Mouse (Mus musculus) lung, embryonic 15.5 days (tissue): ENCODE measurements around the gene Sept8. TPM values are rescaled to one million over a fixed set of nuclear protein-coding genes. Genes with fewer than 3 reads are reported as not detected.
"Not testable (repeated sequence)": the region's sequence is repeated elsewhere in the genome, so short reads cannot be mapped to it uniquely, and the experiment has no call there.

Experiments
- ATAC-seq: fragments of 200-750 bp; cut with Nextera tagmentation; 2 replicates; pipeline ENCODE4 v1.8.0; 2017; ENCODE audit warnings: moderate number of reproducible peaks, borderline replicate concordance; ENCODE audit not compliant: low FRiP score, low TSS enrichment; ENCODE audit errors: extremely low read depth
- H3K27ac ChIP-seq: fragments of 300-500 bp; sonication (generic); 2 replicates; pipeline ENCODE4 v1.5.1; 2015; ENCODE audit warnings: moderate library complexity, mild to moderate bottlenecking, inconsistent platforms
- H3K27me3 ChIP-seq: fragments of 300-500 bp; sonication (generic); 2 replicates; pipeline ENCODE4 v1.6.1; 2015; ENCODE audit warnings: inconsistent platforms
- H3K36me3 ChIP-seq: fragments of 300-500 bp; sonication (generic); 2 replicates; pipeline ENCODE4 v1.6.1; 2015; ENCODE audit warnings: inconsistent platforms
- H3K4me1 ChIP-seq: fragments of 300-500 bp; sonication (generic); 2 replicates; pipeline ENCODE4 v1.6.1; 2015; ENCODE audit warnings: inconsistent platforms
- H3K4me2 ChIP-seq: fragments of 300-500 bp; sonication (generic); 2 replicates; pipeline ENCODE4 v1.6.1; 2015; ENCODE audit warnings: inconsistent platforms, mild to moderate bottlenecking, moderate library complexity
- H3K4me3 ChIP-seq: fragments of 300-500 bp; sonication (generic); 2 replicates; pipeline ENCODE4 v1.5.1; 2015; ENCODE audit warnings: mild to moderate bottlenecking, inconsistent platforms
- H3K9ac ChIP-seq: fragments of 300-500 bp; sonication (generic); 2 replicates; pipeline ENCODE4 v1.6.1; 2015; ENCODE audit warnings: inconsistent platforms
- H3K9me3 ChIP-seq: fragments of 300-500 bp; sonication (generic); 2 replicates; pipeline ENCODE4 v1.6.1; 2016; ENCODE audit warnings: inconsistent platforms
- WGBS: fragments of 180-500 bp; shearing (Covaris S2); methylation state at CpG from one replicate; pipeline ENCODE4 v1.1.7; 2015; 5-methylcytosine and 5-hydroxymethylcytosine counted together
- polyA plus RNA-seq: library from polyadenylated mRNA; unstranded; fragments of >200 nt; fragmentation: Nextera tagmentation; extraction: Ambion mirVana; gene quantifications from 2 replicates; pipeline ENCODE4 v1.2.1, GENCODE M21; 2015

Sept8 gene
- polyA plus RNA-seq, 1 experiment from 2014 or later: 25.1 TPM

DNA sequence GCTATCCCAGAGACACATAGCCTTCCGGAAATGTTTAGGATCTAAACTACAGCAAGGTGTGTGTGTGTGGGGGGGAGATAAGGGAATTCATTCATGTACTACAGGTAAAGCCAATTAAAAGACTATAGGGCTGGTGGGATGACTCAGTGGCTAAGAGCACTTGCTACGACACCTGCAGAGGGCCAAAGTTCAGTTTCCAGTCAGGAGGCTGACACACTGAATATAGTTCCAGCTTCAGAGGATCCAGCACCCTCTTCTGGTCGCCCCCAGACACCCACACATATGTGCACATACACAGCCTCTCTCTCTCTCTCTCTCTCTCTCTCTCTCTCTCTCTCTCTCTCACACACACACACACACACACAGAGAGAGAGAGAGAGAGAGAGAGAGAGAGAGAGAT is 38.9 kb downstream of the Sept8 start:
- not testable (repeated sequence) for H3K9ac ChIP-seq, H3K27ac ChIP-seq, H3K4me3 ChIP-seq, H3K4me2 ChIP-seq, H3K36me3 ChIP-seq, H3K27me3 ChIP-seq, H3K9me3 ChIP-seq, H3K4me1 ChIP-seq, ATAC-seq
- 86% methylated on average over 1 of the region's 3 CpGs for WGBS

DNA sequence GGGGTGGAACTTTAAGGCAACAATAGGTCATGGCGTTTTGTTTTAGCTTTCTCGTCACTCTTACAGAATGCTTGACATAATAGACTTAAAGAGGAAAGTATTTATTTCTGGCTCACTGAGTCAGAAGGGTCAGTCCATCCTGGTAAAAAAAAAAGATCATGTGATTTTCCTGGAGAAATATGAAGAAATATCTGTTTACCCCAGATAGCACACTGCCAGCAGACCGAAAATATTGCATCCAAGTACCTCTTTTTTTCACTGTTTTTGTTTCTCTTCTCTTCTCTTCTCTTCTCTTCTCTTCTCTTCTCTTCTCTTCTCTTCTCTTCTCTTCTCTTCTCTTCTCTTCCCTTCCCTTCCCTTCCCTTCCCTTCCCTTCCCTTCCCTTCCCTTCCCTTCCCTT is 40.9 kb downstream of the Sept8 start:
- not testable (repeated sequence) for H3K27ac ChIP-seq, H3K4me2 ChIP-seq, H3K4me3 ChIP-seq, H3K9me3 ChIP-seq, H3K27me3 ChIP-seq, ATAC-seq, H3K36me3 ChIP-seq, H3K9ac ChIP-seq, H3K4me1 ChIP-seq
- WGBS: 82% methylated on average over 1 of the region's 3 CpGs

DNA sequence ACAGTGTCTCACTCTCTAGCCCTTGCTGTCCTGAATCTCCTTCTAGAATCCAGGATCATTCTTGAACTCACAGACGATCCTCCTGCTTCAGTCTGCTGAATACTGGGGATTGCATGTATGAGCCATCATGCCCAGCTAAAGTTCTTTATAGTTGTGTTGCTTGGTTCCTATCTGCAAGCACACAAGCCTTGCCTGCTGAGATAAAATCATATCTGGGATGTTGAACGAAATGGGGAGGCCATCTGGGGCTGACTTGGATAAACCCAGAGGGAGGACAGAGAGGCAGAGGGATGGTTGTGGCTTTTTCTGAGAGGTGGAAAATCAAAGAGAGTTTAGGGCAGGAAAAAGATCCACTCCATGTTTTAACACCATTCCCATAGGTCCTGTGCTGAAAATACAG is 42.9 kb downstream of the Sept8 start:
- H3K4me3 ChIP-seq: no peak overlapping the region
- 75% methylated on average over 2 of the region's 2 CpGs for WGBS
- H3K27ac ChIP-seq: no peak overlapping the region
- no peaks in the 10 kb centered on the region for H3K27me3 ChIP-seq
- H3K4me1 ChIP-seq: peaks cover 5% of the 10 kb centered on the region
- no peaks in the 10 kb centered on the region for H3K36me3 ChIP-seq
- H3K9ac ChIP-seq: no peak overlapping the region
- H3K9me3 ChIP-seq: no peaks in the 10 kb centered on the region
- ATAC-seq: no peak
- no peak overlapping the region for H3K4me2 ChIP-seq

DNA sequence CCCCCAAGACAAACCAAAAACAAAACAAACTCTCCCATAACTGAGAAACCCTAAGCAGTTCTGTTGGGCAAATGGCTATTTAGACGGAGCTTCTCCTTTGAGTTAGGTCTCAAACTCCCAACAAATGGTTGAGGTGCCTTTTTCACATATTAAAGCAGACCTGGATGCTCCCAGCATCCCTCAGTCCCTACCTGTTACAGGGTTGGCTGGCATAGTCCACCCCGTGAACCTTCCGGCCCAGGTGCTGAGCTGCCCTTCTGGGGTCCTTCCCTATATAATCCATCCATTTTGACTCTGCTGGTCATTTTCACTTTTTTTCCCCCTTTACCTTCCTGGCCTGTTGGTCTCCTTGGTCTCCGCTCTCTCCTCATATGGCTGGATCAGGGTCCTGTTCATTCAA is 47.6 kb downstream of the Sept8 start:
- H3K36me3 ChIP-seq: 0 out of 2 replicates have a peak, but pooled peaks cover 3% of the 10 kb centered on the region
- WGBS: 72% methylated on average over 4 of the region's 4 CpGs
- no peaks in the 10 kb centered on the region for H3K27me3 ChIP-seq
- H3K9ac ChIP-seq: 0 out of 2 replicates have a peak overlapping the region, but pooled peaks have one; percentile 80
- H3K9me3 ChIP-seq: no peaks in the 10 kb centered on the region
- H3K4me2 ChIP-seq: peak overlapping the region; percentile 85
- no peak overlapping the region for H3K27ac ChIP-seq
- peak overlapping the region; percentile 97 for H3K4me3 ChIP-seq
- 0 out of 2 replicates have a peak, but pooled peaks have one; percentile 6 for ATAC-seq
- H3K4me1 ChIP-seq: peaks cover 14% of the 10 kb centered on the region

DNA sequence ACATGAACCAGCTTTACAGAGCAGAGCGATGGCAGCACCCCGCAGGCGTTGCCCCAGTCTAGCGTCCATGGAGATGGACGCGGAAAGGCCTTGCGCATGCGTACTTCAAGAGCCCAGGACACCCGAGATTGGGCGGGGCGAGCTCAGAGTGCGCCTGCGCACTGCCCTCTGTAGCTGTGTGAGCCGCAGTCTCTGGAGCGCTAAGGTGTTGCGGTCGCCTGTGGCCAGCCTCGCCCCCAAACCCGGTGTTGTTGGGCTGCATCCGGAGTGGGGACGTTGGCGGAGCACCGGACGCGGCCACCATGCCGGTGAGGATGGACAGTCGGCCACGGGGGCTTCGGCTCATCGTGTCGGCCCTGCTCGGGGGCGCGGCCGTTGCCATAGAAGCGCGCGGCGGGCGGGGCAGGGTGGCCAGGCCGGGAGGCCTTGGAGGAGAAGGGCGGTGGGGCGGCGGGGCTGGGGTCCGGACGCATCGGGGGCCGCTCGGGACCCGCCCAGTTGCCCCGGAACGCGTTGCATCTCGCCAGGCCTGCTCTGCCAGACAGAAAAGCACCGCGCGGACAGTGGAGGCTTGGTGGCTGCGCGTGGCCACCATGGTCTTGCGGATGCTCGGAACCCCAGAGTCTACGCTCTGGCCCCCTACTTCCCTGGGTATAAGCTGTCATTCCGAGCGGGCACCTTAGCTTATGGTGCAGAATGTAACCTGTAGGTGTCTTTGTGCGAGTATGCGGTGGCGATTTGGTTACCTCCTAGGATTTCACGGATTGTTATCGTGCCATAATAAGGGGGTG is 48.4 kb downstream of the Sept8 start, which contains the start of gene Kif3a:
Kif3a (plus strand) TSS at position 156 of the 791 bp plus-strand sequence.
- Histone ChIP-seq H3K4me2 (peak within 1 kb of the TSS; percentile 85), H3K4me1 (peaks cover 14% of the 10 kb centered on the region), H3K9me3 (no peaks in the 10 kb centered on the region), H3K27me3 (no peaks in the 10 kb centered on the region), H3K9ac (peak within 1 kb of the TSS; percentile 80), H3K36me3 (0 out of 2 replicates have a peak, but pooled peaks cover 3% of the 10 kb centered on the region), H3K4me3 (peak within 1 kb of the TSS; percentile 97), H3K27ac (peak within 1 kb of the TSS; percentile 72)
- under 1% methylated on average over 69 of the region's 69 CpGs for WGBS
- ATAC-seq: peak; percentile 97

DNA sequence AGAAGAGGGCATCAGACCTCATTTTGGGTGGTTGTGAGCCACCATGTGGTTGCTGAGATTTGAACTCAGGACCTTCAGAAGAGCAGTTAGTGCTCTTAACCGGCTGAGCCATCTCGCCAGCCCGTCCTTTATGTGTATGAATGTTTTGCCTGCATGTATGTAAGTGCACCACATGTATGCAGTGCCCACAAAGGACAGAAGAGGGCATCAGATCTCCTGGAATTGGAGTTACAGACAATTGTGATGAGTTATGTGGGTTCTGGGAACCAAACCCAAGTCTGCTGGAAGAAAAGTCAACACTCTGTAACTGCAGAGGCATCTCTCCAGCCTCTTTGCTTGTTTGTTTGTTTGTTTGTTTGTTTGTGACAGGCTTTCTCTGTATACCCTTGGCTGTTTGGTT is 61.5 kb downstream of the Sept8 start:
- WGBS: 95% methylated on average over 3 of the region's 3 CpGs
- Histone ChIP-seq H3K27me3 (no peaks in the 10 kb centered on the region), H3K27ac (no peak overlapping the region), H3K4me3 (no peak overlapping the region), H3K9ac (no peak overlapping the region), H3K4me1 (no peaks in the 10 kb centered on the region), H3K4me2 (no peak overlapping the region), H3K36me3 (peaks cover 37% of the 10 kb centered on the region), H3K9me3 (no peaks in the 10 kb centered on the region)
- no peak for ATAC-seq

DNA sequence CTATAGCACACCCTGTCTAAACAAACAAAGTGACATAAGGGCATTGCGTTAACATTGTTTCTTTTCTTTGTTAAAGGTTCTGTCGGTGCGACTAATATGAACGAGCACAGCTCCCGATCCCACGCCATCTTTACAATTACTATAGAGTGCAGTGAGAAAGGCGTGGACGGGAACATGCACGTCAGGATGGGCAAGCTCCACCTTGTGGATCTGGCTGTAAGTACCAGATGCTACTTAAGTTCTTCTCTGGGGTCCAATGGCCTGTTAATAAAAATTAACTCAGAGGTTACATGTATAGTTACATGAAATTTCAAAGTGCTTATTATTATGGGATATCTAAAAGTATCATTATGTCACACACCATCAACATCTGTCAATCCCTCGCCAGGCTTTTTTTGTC is 64.1 kb downstream of the Sept8 start:
- Histone ChIP-seq H3K9ac (no peak overlapping the region), H3K4me3 (no peak overlapping the region), H3K4me1 (no peaks in the 10 kb centered on the region), H3K9me3 (no peaks in the 10 kb centered on the region), H3K4me2 (no peak overlapping the region), H3K27me3 (no peaks in the 10 kb centered on the region), H3K36me3 (peaks cover 44% of the 10 kb centered on the region), H3K27ac (no peak overlapping the region)
- no peak for ATAC-seq
- 75% methylated on average over 10 of the region's 10 CpGs for WGBS

DNA sequence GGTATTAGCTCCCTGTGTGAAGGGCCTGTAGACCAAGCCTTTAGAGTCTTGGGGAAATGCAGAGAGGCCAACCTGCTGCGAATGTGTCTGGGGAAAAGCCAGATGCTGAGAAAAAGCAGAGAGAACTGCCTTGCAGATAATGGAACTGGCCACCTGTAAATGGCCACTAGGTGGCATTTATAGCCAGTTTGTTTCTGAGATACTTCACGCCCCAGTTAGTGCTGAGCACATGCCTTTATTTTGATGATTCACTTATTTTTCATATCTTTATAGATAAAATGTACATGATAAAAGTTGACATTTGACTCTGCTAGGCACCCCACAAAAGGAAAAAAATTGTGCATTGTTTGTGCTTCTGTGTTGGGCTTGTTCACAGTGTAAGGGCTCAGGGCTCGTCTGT is 65.8 kb downstream of the Sept8 start:
- Histone ChIP-seq H3K27me3 (no peaks in the 10 kb centered on the region), H3K4me3 (no peak overlapping the region), H3K27ac (no peak overlapping the region), H3K9ac (no peak overlapping the region), H3K36me3 (peaks cover 39% of the 10 kb centered on the region), H3K4me1 (no peaks in the 10 kb centered on the region), H3K4me2 (no peak overlapping the region), H3K9me3 (no peaks in the 10 kb centered on the region)
- no peak for ATAC-seq
- 59% methylated on average over 3 of the region's 3 CpGs for WGBS

DNA sequence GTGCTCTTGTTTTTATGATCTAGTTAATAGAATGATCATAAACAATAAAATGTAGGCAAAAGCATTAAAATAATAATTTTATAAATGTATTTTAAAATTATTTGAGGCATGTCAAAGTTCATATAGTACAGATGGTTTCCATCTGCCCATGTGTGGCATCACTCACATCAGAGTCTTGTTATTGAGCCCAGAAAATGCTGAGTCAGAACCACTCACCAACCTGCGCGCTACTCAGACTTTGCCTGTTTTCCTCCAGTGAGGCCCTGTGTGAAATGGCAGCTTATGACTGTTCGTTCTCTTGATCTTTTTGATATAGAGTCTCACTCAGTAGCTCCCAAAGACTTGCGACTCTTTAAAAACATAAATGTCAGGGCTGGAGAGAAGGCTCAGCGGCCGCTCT is 66.5 kb downstream of the Sept8 start:
- H3K4me1 ChIP-seq: no peaks in the 10 kb centered on the region
- H3K4me2 ChIP-seq: no peak overlapping the region
- H3K36me3 ChIP-seq: peaks cover 36% of the 10 kb centered on the region
- no peaks in the 10 kb centered on the region for H3K9me3 ChIP-seq
- H3K4me3 ChIP-seq: no peak overlapping the region
- no peak overlapping the region for H3K27ac ChIP-seq
- 94% methylated on average over 6 of the region's 6 CpGs for WGBS
- no peak overlapping the region for H3K9ac ChIP-seq
- no peaks in the 10 kb centered on the region for H3K27me3 ChIP-seq
- ATAC-seq: no peak

DNA sequence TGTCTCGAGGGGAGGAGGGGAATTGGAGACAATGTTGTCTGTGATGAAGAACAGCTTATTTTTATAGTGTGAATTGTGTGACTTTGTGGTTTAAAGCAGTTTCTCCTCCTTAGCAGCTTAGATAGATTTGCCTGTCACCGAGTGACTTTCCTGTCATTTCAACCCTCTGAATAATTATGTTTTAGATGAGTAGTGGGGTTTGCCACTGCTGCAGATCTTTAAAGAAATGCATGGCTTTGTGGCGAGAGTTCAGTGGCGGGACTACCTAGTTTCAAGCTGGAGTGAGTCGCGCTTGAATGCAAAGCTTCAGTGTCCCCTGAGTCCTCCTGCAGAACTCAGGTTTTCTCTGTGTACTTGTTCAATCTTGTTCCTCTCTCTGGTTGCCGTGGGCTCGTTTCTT is 69.2 kb downstream of the Sept8 start:
- no peak overlapping the region for H3K27ac ChIP-seq
- no peak for ATAC-seq
- no peaks in the 10 kb centered on the region for H3K4me1 ChIP-seq
- no peaks in the 10 kb centered on the region for H3K9me3 ChIP-seq
- 84% methylated on average over 8 of the region's 8 CpGs for WGBS
- H3K4me3 ChIP-seq: no peak overlapping the region
- H3K9ac ChIP-seq: no peak overlapping the region
- H3K36me3 ChIP-seq: peaks cover 21% of the 10 kb centered on the region; the same call in 1 of the 2 replicates
- no peaks in the 10 kb centered on the region for H3K27me3 ChIP-seq
- no peak overlapping the region for H3K4me2 ChIP-seq

DNA sequence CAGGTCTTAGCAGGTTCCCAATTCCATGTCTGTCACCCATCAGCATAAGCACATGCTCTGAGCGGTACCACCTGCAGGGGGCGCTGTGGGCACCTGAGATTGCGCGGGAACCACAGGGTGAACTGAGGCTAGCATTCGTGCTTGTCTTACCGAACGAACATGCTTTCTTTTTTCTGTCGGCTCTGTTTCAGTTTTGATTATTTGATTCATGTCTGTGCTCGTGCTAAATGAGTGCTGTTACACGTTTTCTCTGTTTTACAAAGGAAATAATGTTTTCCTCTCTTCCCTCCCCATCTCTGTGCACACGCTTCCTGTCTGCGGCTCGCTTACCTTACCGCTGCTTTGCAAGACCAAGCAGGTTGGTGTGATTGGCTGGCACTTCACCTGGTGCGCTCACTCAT is 71.3 kb downstream of the Sept8 start:
- Histone ChIP-seq H3K4me3 (no peak overlapping the region), H3K27me3 (no peaks in the 10 kb centered on the region), H3K4me2 (no peak overlapping the region), H3K9me3 (no peaks in the 10 kb centered on the region), H3K27ac (no peak overlapping the region), H3K36me3 (peaks cover 16% of the 10 kb centered on the region; the same call in 1 of the 2 replicates), H3K9ac (no peak overlapping the region), H3K4me1 (no peaks in the 10 kb centered on the region)
- ATAC-seq: no peak
- 43% methylated on average over 15 of the region's 15 CpGs for WGBS

DNA sequence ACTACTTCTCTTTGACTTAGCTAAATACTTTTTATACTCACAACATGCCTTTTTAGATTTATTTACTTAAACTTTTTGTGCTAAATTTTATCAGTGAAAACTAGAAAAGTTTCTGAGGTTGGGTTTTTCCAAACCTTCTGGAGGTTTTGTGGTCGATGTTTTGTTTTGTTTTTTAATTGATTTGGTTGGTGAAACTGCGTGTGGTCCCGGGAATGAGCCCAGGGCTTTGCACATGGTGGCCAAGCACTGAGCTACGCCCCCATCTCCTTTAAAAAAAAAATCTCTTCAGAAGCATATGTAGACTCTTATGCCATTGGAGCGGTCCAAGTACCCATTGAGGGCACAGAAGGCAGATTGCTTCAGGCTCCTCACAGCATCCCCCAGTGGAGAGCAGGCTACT is 72.1 kb downstream of the Sept8 start:
- Histone ChIP-seq H3K27ac (no peak overlapping the region), H3K9me3 (no peaks in the 10 kb centered on the region), H3K36me3 (peaks cover 15% of the 10 kb centered on the region; the same call in 1 of the 2 replicates), H3K27me3 (no peaks in the 10 kb centered on the region), H3K4me2 (no peak overlapping the region), H3K9ac (no peak overlapping the region), H3K4me3 (no peak overlapping the region), H3K4me1 (no peaks in the 10 kb centered on the region)
- no peak for ATAC-seq
- 88% methylated on average over 5 of the region's 5 CpGs for WGBS
